Mouse (Mus musculus) liver, embryonic 13.5 days (tissue): ENCODE results near the gene Osr1. TPM values are rescaled to one million over a fixed set of nuclear protein-coding genes. Genes with fewer than 3 reads are reported as not detected.

Source experiments
- ATAC-seq: fragments of 200-750 bp; cut with Nextera tagmentation; 2 replicates; pipeline ENCODE4 v1.8.0; 2017; ENCODE audit warnings: low read depth, mild to moderate bottlenecking, moderate number of reproducible peaks, moderate library complexity
- DNase-seq: peaks from one replicate; pipeline ENCODE4 v3.0.0; 2022
- H3K27ac ChIP-seq: fragments of 300-500 bp; sonication (generic); 2 replicates; pipeline ENCODE4 v1.5.1; 2015; ENCODE audit warnings: moderate library complexity, mild to moderate bottlenecking, inconsistent platforms
- H3K27me3 ChIP-seq: fragments of 300-500 bp; sonication (generic); 2 replicates; pipeline ENCODE4 v1.6.1; 2015; ENCODE audit warnings: mild to moderate bottlenecking, inconsistent platforms
- H3K36me3 ChIP-seq: fragments of 300-500 bp; sonication (generic); 2 replicates; pipeline ENCODE4 v1.6.1; 2015; ENCODE audit warnings: mild to moderate bottlenecking, inconsistent platforms
- H3K4me1 ChIP-seq: fragments of 300-500 bp; sonication (generic); replicated peaks from 2 replicates; pipeline ENCODE4 v1.6.1; 2015; ENCODE audit warnings: inconsistent platforms
- H3K4me2 ChIP-seq: fragments of 300-500 bp; sonication (generic); 2 replicates; pipeline ENCODE4 v1.6.1; 2015; ENCODE audit warnings: inconsistent platforms, mild to moderate bottlenecking, moderate library complexity
- H3K4me3 ChIP-seq: fragments of 300-500 bp; sonication (generic); replicated peaks from 2 replicates; pipeline ENCODE4 v1.5.1; 2015; ENCODE audit warnings: mild to moderate bottlenecking, inconsistent platforms
- H3K9ac ChIP-seq: fragments of 300-500 bp; sonication (generic); 2 replicates; pipeline ENCODE4 v1.6.1; 2015; ENCODE audit warnings: mild to moderate bottlenecking, inconsistent platforms
- H3K9me3 ChIP-seq: fragments of 300-500 bp; sonication (generic); replicated peaks from 2 replicates; pipeline ENCODE4 v1.6.1; 2016; ENCODE audit warnings: inconsistent platforms
- WGBS: fragments of 180-500 bp; shearing (Covaris S2); methylation state at CpG from one replicate; pipeline ENCODE4 v1.1.7; 2015; ENCODE audit not compliant: insufficient replicate concordance; 5-methylcytosine and 5-hydroxymethylcytosine counted together
- polyA plus RNA-seq: library from polyadenylated mRNA; unstranded; fragments of >200 nt; fragmentation: Nextera tagmentation; extraction: Ambion mirVana; gene quantifications from 2 replicates; pipeline ENCODE4 v1.2.1, GENCODE M21; 2015

Osr1 gene
- polyA plus RNA-seq: 0.74 and 0.82 TPM in 2 replicates

GRCm38 (mm10) chr12:9569971-9570370, at the start of gene Osr1:
TSS of gene Osr1 (plus strand) at chr12:9570116.
- ATAC-seq (no peak), DNase-seq (no peak)
- WGBS: 1% methylated on average over 15 of the region's 15 CpGs
- Histone ChIP-seq H3K27me3 (peaks cover 48% of the 10 kb centered on the region), H3K4me3 (peak within 1 kb of the TSS; percentile 39), H3K36me3 (no peaks in the 10 kb centered on the region), H3K9me3 (no peaks in the 10 kb centered on the region), H3K4me2 (peak within 1 kb of the TSS; percentile 52), H3K4me1 (no peaks in the 10 kb centered on the region), H3K27ac (no peak within 1 kb of the TSS), H3K9ac (no peak within 1 kb of the TSS)

- H3K27me3 ChIP-seq: no peaks in the 10 kb centered on the region
- H3K9ac ChIP-seq: no peak overlapping the region
- ATAC-seq: no peak
- no peaks in the 10 kb centered on the region for H3K36me3 ChIP-seq
- H3K9me3 ChIP-seq: no peaks in the 10 kb centered on the region
- 68% methylated on average over 2 of the region's 2 CpGs for WGBS
- no peak overlapping the region for H3K4me3 ChIP-seq
- DNase-seq: no peak
- H3K27ac ChIP-seq: no peak overlapping the region
- H3K4me1 ChIP-seq: no peaks in the 10 kb centered on the region
- H3K4me2 ChIP-seq: no peak overlapping the region
Observed at GRCm38 (mm10) chr12:9550328-9550727, 19.6 kb upstream of the Osr1 start.

GRCm38 (mm10) chr12:9564956-9565355, 5.0 kb upstream of the Osr1 start:
- ATAC-seq (no peak), DNase-seq (no peak)
- no peak overlapping the region for H3K27ac ChIP-seq
- H3K4me3 ChIP-seq: no peak overlapping the region
- H3K27me3 ChIP-seq: no peaks in the 10 kb centered on the region
- 54% methylated on average over 3 of the region's 3 CpGs for WGBS
- no peaks in the 10 kb centered on the region for H3K4me1 ChIP-seq
- no peaks in the 10 kb centered on the region for H3K9me3 ChIP-seq
- H3K9ac ChIP-seq: no peak overlapping the region
- no peaks in the 10 kb centered on the region for H3K36me3 ChIP-seq
- H3K4me2 ChIP-seq: no peak overlapping the region

GRCm38 (mm10) chr12:9570496-9570995, 630 bp downstream of the Osr1 start:
- H3K4me2 ChIP-seq: peak overlapping the region; percentile 52
- DNase-seq: no peak
- peaks cover 54% of the 10 kb centered on the region for H3K27me3 ChIP-seq
- H3K27ac ChIP-seq: no peak overlapping the region
- H3K4me3 ChIP-seq: peak overlapping the region; percentile 39
- H3K9ac ChIP-seq: no peak overlapping the region
- no peaks in the 10 kb centered on the region for H3K36me3 ChIP-seq
- H3K9me3 ChIP-seq: no peaks in the 10 kb centered on the region
- WGBS: 1% methylated on average over 17 of the region's 17 CpGs
- no peaks in the 10 kb centered on the region for H3K4me1 ChIP-seq
- ATAC-seq: no peak

- H3K9ac ChIP-seq: no peak overlapping the region
- ATAC-seq: no peak
- no peak overlapping the region for H3K27ac ChIP-seq
- no peaks in the 10 kb centered on the region for H3K9me3 ChIP-seq
- H3K27me3 ChIP-seq: peaks cover 63% of the 10 kb centered on the region
- H3K4me3 ChIP-seq: no peak overlapping the region
- H3K4me1 ChIP-seq: no peaks in the 10 kb centered on the region
- H3K36me3 ChIP-seq: no peaks in the 10 kb centered on the region
- DNase-seq: no peak
- WGBS: 3% methylated on average over 13 of the region's 13 CpGs
- no peak overlapping the region for H3K4me2 ChIP-seq
Observed at GRCm38 (mm10) chr12:9571276-9571940, 1.5 kb downstream of the Osr1 start.

- Histone ChIP-seq H3K9ac (no peak overlapping the region), H3K27ac (no peak overlapping the region), H3K27me3 (peaks cover 69% of the 10 kb centered on the region), H3K4me1 (no peaks in the 10 kb centered on the region), H3K4me2 (no peak overlapping the region), H3K9me3 (no peaks in the 10 kb centered on the region), H3K36me3 (no peaks in the 10 kb centered on the region), H3K4me3 (no peak overlapping the region)
- ATAC-seq (no peak), DNase-seq (no peak)
- whole genome bisulfite sequencing: 15% methylated on average over 4 of the region's 4 CpGs
Observed at GRCm38 (mm10) chr12:9572022-9572421, 2.1 kb downstream of the Osr1 start.

GRCm38 (mm10) chr12:9573682-9574081, 3.8 kb downstream of the Osr1 start:
- Histone ChIP-seq H3K27ac (no peak overlapping the region), H3K4me2 (peak overlapping the region; percentile 54), H3K27me3 (peaks cover 86% of the 10 kb centered on the region), H3K9ac (no peak overlapping the region), H3K4me3 (0 out of 2 replicates have a peak overlapping the region, but pooled peaks have one; percentile 38), H3K4me1 (no peaks in the 10 kb centered on the region), H3K36me3 (no peaks in the 10 kb centered on the region), H3K9me3 (no peaks in the 10 kb centered on the region)
- ATAC-seq (no peak), DNase-seq (no peak)
- WGBS: 3% methylated on average over 12 of the region's 12 CpGs

GRCm38 (mm10) chr12:9574244-9574871, 4.4 kb downstream of the Osr1 start:
- Histone ChIP-seq H3K9ac (no peak overlapping the region), H3K27me3 (peaks cover 92% of the 10 kb centered on the region), H3K9me3 (no peaks in the 10 kb centered on the region), H3K27ac (no peak overlapping the region), H3K4me3 (peak overlapping the region; percentile 38), H3K4me2 (peak overlapping the region; percentile 54), H3K4me1 (no peaks in the 10 kb centered on the region), H3K36me3 (no peaks in the 10 kb centered on the region)
- no peak for DNase-seq
- ATAC-seq: no peak
- under 1% methylated on average over 38 of the region's 38 CpGs for WGBS

GRCm38 (mm10) chr12:9575158-9576042, 5.5 kb downstream of the Osr1 start:
- no peaks in the 10 kb centered on the region; the same call in 1 of the 2 replicates for H3K4me1 ChIP-seq
- no peaks in the 10 kb centered on the region for H3K9me3 ChIP-seq
- ATAC-seq (no peak), DNase-seq (no peak)
- no peak overlapping the region for H3K9ac ChIP-seq
- no peak overlapping the region for H3K27ac ChIP-seq
- H3K27me3 ChIP-seq: peaks cover 99% of the 10 kb centered on the region
- WGBS: 6% methylated on average over 21 of the region's 21 CpGs
- H3K4me2 ChIP-seq: no peak overlapping the region
- H3K36me3 ChIP-seq: no peaks in the 10 kb centered on the region
- H3K4me3 ChIP-seq: no peak overlapping the region

GRCm38 (mm10) chr12:9576043-9576538, 6.2 kb downstream of the Osr1 start:
- no peaks in the 10 kb centered on the region for H3K36me3 ChIP-seq
- no peaks in the 10 kb centered on the region for H3K9me3 ChIP-seq
- H3K9ac ChIP-seq: no peak overlapping the region
- H3K4me1 ChIP-seq: no peaks in the 10 kb centered on the region; the same call in 1 of the 2 replicates
- no peak overlapping the region for H3K4me2 ChIP-seq
- 2% methylated on average over 18 of the region's 18 CpGs for WGBS
- no peak overlapping the region for H3K27ac ChIP-seq
- no peak for DNase-seq
- H3K4me3 ChIP-seq: no peak overlapping the region
- H3K27me3 ChIP-seq: peaks cover 99% of the 10 kb centered on the region
- no peak for ATAC-seq

GRCm38 (mm10) chr12:9577610-9578009, 7.7 kb downstream of the Osr1 start:
- DNase-seq (no peak), ATAC-seq (no peak)
- WGBS: 9% methylated on average over 2 of the region's 2 CpGs
- Histone ChIP-seq H3K36me3 (no peaks in the 10 kb centered on the region), H3K27me3 (peaks cover 100% of the 10 kb centered on the region), H3K27ac (no peak overlapping the region), H3K4me3 (no peak overlapping the region), H3K4me1 (no peaks in the 10 kb centered on the region; the same call in 1 of the 2 replicates), H3K9ac (no peak overlapping the region), H3K4me2 (no peak overlapping the region), H3K9me3 (no peaks in the 10 kb centered on the region)
